Mouse (Mus musculus): ENCODE results near the gene Pde8b. TPM values are rescaled to one million over a fixed set of nuclear protein-coding genes. Genes with fewer than 3 reads are reported as not detected.

The Pde8b gene
- polyA plus RNA-seq, 1 experiment from 2014 or later, result 6.9 TPM

GRCm38 (mm10) chr13:95052421-95052820 is 197.7 kb downstream of the Pde8b start:
- H3K4me3 ChIP-seq (ENCODE audit: low read depth, low read length), result no peak overlapping the region
- WGBS, result 86% methylated on average over 3 of the region's 3 CpGs

GRCm38 (mm10) chr13:95050398-95050797 is 199.7 kb downstream of the Pde8b start:
- DNase-seq (ENCODE audit: low spot score) (no peak), ATAC-seq (replicated peaks; ENCODE audit: low FRiP score, low TSS enrichment, low read depth) (no peak)
- WGBS, result 83% methylated on average over 4 of the region's 4 CpGs
- Histone ChIP-seq H3K36me3 (ENCODE audit: control insufficient read depth, insufficient read depth, low read length) (no peaks in the 10 kb centered on the region), H3K4me3 (ENCODE audit: low read depth, low read length) (no peak overlapping the region), H3K27ac (ENCODE audit: low read depth) (no peak overlapping the region), H3K27me3 (replicated peaks; ENCODE audit: control insufficient read depth, insufficient read depth, low read length) (no peaks in the 10 kb centered on the region), H3K4me1 (replicated peaks; ENCODE audit: control insufficient read depth, insufficient read depth, low read length) (no peaks in the 10 kb centered on the region), H3K4me2 (ENCODE audit: low read length) (no peak overlapping the region), H3K9ac (ENCODE audit: low read length) (no peak overlapping the region), H3K9me3 (ENCODE audit: control insufficient read depth, low read length) (no peaks in the 10 kb centered on the region)

More at GRCm38 (mm10) chr13:95052421-95052820, 197.7 kb downstream of the Pde8b start:
- no peak overlapping the region for H3K4me2 ChIP-seq (ENCODE audit: low read length)
- H3K9me3 ChIP-seq (ENCODE audit: control insufficient read depth, low read length), result no peaks in the 10 kb centered on the region
- no peaks in the 10 kb centered on the region for H3K4me1 ChIP-seq (replicated peaks; ENCODE audit: control insufficient read depth, insufficient read depth, low read length)
- no peak overlapping the region for H3K9ac ChIP-seq (ENCODE audit: low read length)
- ATAC-seq (replicated peaks; ENCODE audit: low FRiP score, low TSS enrichment, low read depth) (no peak), DNase-seq (ENCODE audit: low spot score) (no peak)
- H3K36me3 ChIP-seq (ENCODE audit: control insufficient read depth, insufficient read depth, low read length), result no peaks in the 10 kb centered on the region
- H3K27ac ChIP-seq (ENCODE audit: low read depth), result no peak overlapping the region
- H3K27me3 ChIP-seq (replicated peaks; ENCODE audit: control insufficient read depth, insufficient read depth, low read length), result no peaks in the 10 kb centered on the region

GRCm38 (mm10) chr13:95044108-95044507 is 206.0 kb downstream of the Pde8b start:
- no peaks in the 10 kb centered on the region for H3K27me3 ChIP-seq (replicated peaks; ENCODE audit: control insufficient read depth, insufficient read depth, low read length)
- DNase-seq (ENCODE audit: low spot score) (no peak), ATAC-seq (replicated peaks; ENCODE audit: low FRiP score, low TSS enrichment, low read depth) (no peak)
- H3K9ac ChIP-seq (ENCODE audit: low read length), result no peak overlapping the region
- WGBS, result 11% methylated on average over 1 of the region's 1 CpGs
- no peak overlapping the region for H3K27ac ChIP-seq (ENCODE audit: low read depth)
- H3K4me2 ChIP-seq (ENCODE audit: low read length), result no peak overlapping the region
- H3K4me1 ChIP-seq (replicated peaks; ENCODE audit: control insufficient read depth, insufficient read depth, low read length), result no peaks in the 10 kb centered on the region
- no peaks in the 10 kb centered on the region for H3K36me3 ChIP-seq (ENCODE audit: control insufficient read depth, insufficient read depth, low read length)
- no peak overlapping the region for H3K4me3 ChIP-seq (ENCODE audit: low read depth, low read length)
- no peaks in the 10 kb centered on the region for H3K9me3 ChIP-seq (ENCODE audit: control insufficient read depth, low read length)

- WGBS, result 83% methylated on average over 9 of the region's 9 CpGs
These were observed 209.9 kb downstream of the Pde8b start for GRCm38 (mm10) chr13:95040140-95040738.

GRCm38 (mm10) chr13:95038200-95038599 is 211.9 kb downstream of the Pde8b start:
- Histone ChIP-seq H3K27me3 (replicated peaks; ENCODE audit: control insufficient read depth, insufficient read depth, low read length) (no peaks in the 10 kb centered on the region), H3K9ac (ENCODE audit: low read length) (no peak overlapping the region), H3K36me3 (ENCODE audit: control insufficient read depth, insufficient read depth, low read length) (no peaks in the 10 kb centered on the region), H3K4me2 (ENCODE audit: low read length) (no peak overlapping the region), H3K27ac (ENCODE audit: low read depth) (no peak overlapping the region), H3K4me1 (replicated peaks; ENCODE audit: control insufficient read depth, insufficient read depth, low read length) (0 out of 2 replicates have a peak, but pooled peaks cover 2% of the 10 kb centered on the region), H3K4me3 (ENCODE audit: low read depth, low read length) (no peak overlapping the region), H3K9me3 (ENCODE audit: control insufficient read depth, low read length) (no peaks in the 10 kb centered on the region)
- ATAC-seq (replicated peaks; ENCODE audit: low FRiP score, low TSS enrichment, low read depth) (no peak), DNase-seq (ENCODE audit: low spot score) (no peak)
- 44% methylated on average over 4 of the region's 4 CpGs for WGBS

More at GRCm38 (mm10) chr13:95040140-95040738, 209.9 kb downstream of the Pde8b start:
- Histone ChIP-seq H3K4me3 (ENCODE audit: low read depth, low read length) (no peak overlapping the region), H3K4me2 (ENCODE audit: low read length) (no peak overlapping the region), H3K9ac (ENCODE audit: low read length) (no peak overlapping the region), H3K9me3 (ENCODE audit: control insufficient read depth, low read length) (no peaks in the 10 kb centered on the region), H3K27ac (ENCODE audit: low read depth) (no peak overlapping the region), H3K27me3 (replicated peaks; ENCODE audit: control insufficient read depth, insufficient read depth, low read length) (no peaks in the 10 kb centered on the region), H3K4me1 (replicated peaks; ENCODE audit: control insufficient read depth, insufficient read depth, low read length) (0 out of 2 replicates have a peak, but pooled peaks cover 2% of the 10 kb centered on the region), H3K36me3 (ENCODE audit: control insufficient read depth, insufficient read depth, low read length) (no peaks in the 10 kb centered on the region)
- DNase-seq (ENCODE audit: low spot score), result no peak
- no peak for ATAC-seq (replicated peaks; ENCODE audit: low FRiP score, low TSS enrichment, low read depth)

- H3K9me3 ChIP-seq (ENCODE audit: control insufficient read depth, low read length), result no peaks in the 10 kb centered on the region
- H3K36me3 ChIP-seq (ENCODE audit: control insufficient read depth, insufficient read depth, low read length), result no peaks in the 10 kb centered on the region
- H3K9ac ChIP-seq (ENCODE audit: low read length), result no peak overlapping the region
- H3K27me3 ChIP-seq (replicated peaks; ENCODE audit: control insufficient read depth, insufficient read depth, low read length), result no peaks in the 10 kb centered on the region
- H3K4me3 ChIP-seq (ENCODE audit: low read depth, low read length), result no peak overlapping the region
- no peak for ATAC-seq (replicated peaks; ENCODE audit: low FRiP score, low TSS enrichment, low read depth)
- no peak overlapping the region for H3K4me2 ChIP-seq (ENCODE audit: low read length)
- no peak for DNase-seq (ENCODE audit: low spot score)
- 72% methylated on average over 2 of the region's 2 CpGs for WGBS
- no peak overlapping the region for H3K27ac ChIP-seq (ENCODE audit: low read depth)
- 0 out of 2 replicates have a peak, but pooled peaks cover 2% of the 10 kb centered on the region for H3K4me1 ChIP-seq (replicated peaks; ENCODE audit: control insufficient read depth, insufficient read depth, low read length)
These were observed 215.4 kb downstream of the Pde8b start for GRCm38 (mm10) chr13:95034715-95035114.

- ATAC-seq (replicated peaks; ENCODE audit: low FRiP score, low TSS enrichment, low read depth), result no peak
These were observed 216.0 kb downstream of the Pde8b start for GRCm38 (mm10) chr13:95034094-95034493.

GRCm38 (mm10) chr13:95032973-95033372 is 217.2 kb downstream of the Pde8b start:
- Histone ChIP-seq H3K9me3 (ENCODE audit: control insufficient read depth, low read length) (no peaks in the 10 kb centered on the region), H3K4me1 (replicated peaks; ENCODE audit: control insufficient read depth, insufficient read depth, low read length) (0 out of 2 replicates have a peak, but pooled peaks cover 2% of the 10 kb centered on the region), H3K4me2 (ENCODE audit: low read length) (no peak overlapping the region), H3K36me3 (ENCODE audit: control insufficient read depth, insufficient read depth, low read length) (no peaks in the 10 kb centered on the region), H3K9ac (ENCODE audit: low read length) (no peak overlapping the region), H3K4me3 (ENCODE audit: low read depth, low read length) (no peak overlapping the region), H3K27ac (ENCODE audit: low read depth) (no peak overlapping the region), H3K27me3 (replicated peaks; ENCODE audit: control insufficient read depth, insufficient read depth, low read length) (no peaks in the 10 kb centered on the region)
- DNase-seq (ENCODE audit: low spot score), result no peak
- 0 out of 2 replicates have a peak, but pooled peaks have one; percentile 50 for ATAC-seq (replicated peaks; ENCODE audit: low FRiP score, low TSS enrichment, low read depth)
- WGBS, result 80% methylated on average over 6 of the region's 6 CpGs

More at GRCm38 (mm10) chr13:95034094-95034493, 216.0 kb downstream of the Pde8b start:
- H3K27ac ChIP-seq (ENCODE audit: low read depth), result no peak overlapping the region
- no peak for DNase-seq (ENCODE audit: low spot score)
- H3K4me1 ChIP-seq (replicated peaks; ENCODE audit: control insufficient read depth, insufficient read depth, low read length), result 0 out of 2 replicates have a peak, but pooled peaks cover 2% of the 10 kb centered on the region
- no peak overlapping the region for H3K4me2 ChIP-seq (ENCODE audit: low read length)
- H3K4me3 ChIP-seq (ENCODE audit: low read depth, low read length), result no peak overlapping the region
- no peaks in the 10 kb centered on the region for H3K9me3 ChIP-seq (ENCODE audit: control insufficient read depth, low read length)
- no peaks in the 10 kb centered on the region for H3K36me3 ChIP-seq (ENCODE audit: control insufficient read depth, insufficient read depth, low read length)
- WGBS, result 77% methylated on average over 9 of the region's 9 CpGs
- H3K9ac ChIP-seq (ENCODE audit: low read length), result no peak overlapping the region
- no peaks in the 10 kb centered on the region for H3K27me3 ChIP-seq (replicated peaks; ENCODE audit: control insufficient read depth, insufficient read depth, low read length)
